Mouse (Mus musculus): ENCODE data around the gene Cdk12. TPM values are rescaled to one million over a fixed set of nuclear protein-coding genes. Genes with fewer than 3 reads are reported as not detected.
A peak's percentile ranks its signal among the peaks of the same experiment; 100 is the strongest.
"Not testable (repeated sequence)": the region's sequence is repeated elsewhere in the genome, so short reads cannot be mapped to it uniquely, and the experiment has no call there.

Gene Cdk12
- polyA plus RNA-seq, 1 experiment from 2014 or later = 10.6 TPM

GRCm38 (mm10) chr11:98205463-98205862 lies 2.6 kb downstream of the Cdk12 start:
- Histone ChIP-seq H3K9me3 (replicated peaks) (no peaks in the 10 kb centered on the region), H3K4me2 (replicated peaks) (peak overlapping the region; percentile 35), H3K4me1 (peaks cover 14% of the 10 kb centered on the region), H3K4me3 (replicated peaks) (peak overlapping the region; percentile 22; the same call in 1 of the 2 replicates), H3K36me3 (peaks cover 18% of the 10 kb centered on the region), H3K27me3 (no peaks in the 10 kb centered on the region), H3K9ac (no peak overlapping the region), H3K27ac (replicated peaks) (no peak overlapping the region)
- ATAC-seq (ENCODE audit: insufficient number of reproducible peaks, low FRiP score, low TSS enrichment, low read depth) = no peak

- peak overlapping the region; percentile 35; the same call in 1 of the 2 replicates for H3K4me2 ChIP-seq (replicated peaks)
- H3K4me3 ChIP-seq (replicated peaks) = peak overlapping the region; percentile 22; the same call in 1 of the 2 replicates
- not testable (repeated sequence) for H3K9ac ChIP-seq; ATAC-seq (ENCODE audit: insufficient number of reproducible peaks, low FRiP score, low TSS enrichment, low read depth); H3K27ac ChIP-seq (replicated peaks); H3K27me3 ChIP-seq; H3K9me3 ChIP-seq (replicated peaks)
- WGBS = 70% methylated on average over 3 of the region's 3 CpGs
- peaks cover 24% of the 10 kb centered on the region for H3K36me3 ChIP-seq
- peaks cover 14% of the 10 kb centered on the region for H3K4me1 ChIP-seq
Observed at GRCm38 (mm10) chr11:98206281-98206680, 3.4 kb downstream of the Cdk12 start.

- not testable (repeated sequence) for H3K4me1 ChIP-seq; H3K27ac ChIP-seq (replicated peaks); ATAC-seq (ENCODE audit: insufficient number of reproducible peaks, low FRiP score, low TSS enrichment, low read depth); H3K4me3 ChIP-seq (replicated peaks); H3K27me3 ChIP-seq; H3K9me3 ChIP-seq (replicated peaks); H3K9ac ChIP-seq; H3K4me2 ChIP-seq (replicated peaks)
- H3K36me3 ChIP-seq = peaks cover 47% of the 10 kb centered on the region
- 94% methylated on average over 4 of the region's 5 CpGs for WGBS
Observed at GRCm38 (mm10) chr11:98209661-98210060, 6.8 kb downstream of the Cdk12 start.

- Histone ChIP-seq H3K4me2 (replicated peaks) (no peak overlapping the region), H3K9me3 (replicated peaks) (no peaks in the 10 kb centered on the region), H3K4me3 (replicated peaks) (no peak overlapping the region), H3K4me1 (no peaks in the 10 kb centered on the region), H3K27ac (replicated peaks) (no peak overlapping the region), H3K36me3 (peaks cover 64% of the 10 kb centered on the region), H3K9ac (no peak overlapping the region), H3K27me3 (no peaks in the 10 kb centered on the region)
- 100% methylated on average over 1 of the region's 1 CpGs for WGBS
- ATAC-seq (ENCODE audit: insufficient number of reproducible peaks, low FRiP score, low TSS enrichment, low read depth) = no peak
Observed at GRCm38 (mm10) chr11:98213311-98213710, 10.5 kb downstream of the Cdk12 start.

- Histone ChIP-seq H3K9ac (no peak overlapping the region), H3K27me3 (no peaks in the 10 kb centered on the region), H3K4me2 (replicated peaks) (no peak overlapping the region), H3K36me3 (peaks cover 64% of the 10 kb centered on the region), H3K4me3 (replicated peaks) (no peak overlapping the region), H3K4me1 (no peaks in the 10 kb centered on the region), H3K9me3 (replicated peaks) (no peaks in the 10 kb centered on the region), H3K27ac (replicated peaks) (no peak overlapping the region)
- WGBS = 88% methylated on average over 1 of the region's 1 CpGs
- no peak for ATAC-seq (ENCODE audit: insufficient number of reproducible peaks, low FRiP score, low TSS enrichment, low read depth)
Observed at GRCm38 (mm10) chr11:98226349-98226748, 23.5 kb downstream of the Cdk12 start.

- Histone ChIP-seq H3K9me3 (replicated peaks) (no peaks in the 10 kb centered on the region), H3K4me1 (no peaks in the 10 kb centered on the region), H3K4me3 (replicated peaks) (no peak overlapping the region), H3K36me3 (peaks cover 57% of the 10 kb centered on the region), H3K27me3 (no peaks in the 10 kb centered on the region), H3K27ac (replicated peaks) (no peak overlapping the region), H3K4me2 (replicated peaks) (no peak overlapping the region), H3K9ac (no peak overlapping the region)
- ATAC-seq (ENCODE audit: insufficient number of reproducible peaks, low FRiP score, low TSS enrichment, low read depth) = no peak
- WGBS = 81% methylated on average over 3 of the region's 3 CpGs
Observed at GRCm38 (mm10) chr11:98238416-98238815, 35.6 kb downstream of the Cdk12 start.

GRCm38 (mm10) chr11:98238995-98239394 lies 36.1 kb downstream of the Cdk12 start:
- no peak overlapping the region for H3K27ac ChIP-seq (replicated peaks)
- H3K4me1 ChIP-seq = no peaks in the 10 kb centered on the region
- H3K4me3 ChIP-seq (replicated peaks) = no peak overlapping the region
- ATAC-seq (ENCODE audit: insufficient number of reproducible peaks, low FRiP score, low TSS enrichment, low read depth) = no peak
- H3K27me3 ChIP-seq = no peaks in the 10 kb centered on the region
- WGBS = 83% methylated on average over 3 of the region's 3 CpGs
- H3K9ac ChIP-seq = no peak overlapping the region
- H3K9me3 ChIP-seq (replicated peaks) = no peaks in the 10 kb centered on the region
- peaks cover 62% of the 10 kb centered on the region for H3K36me3 ChIP-seq
- no peak overlapping the region for H3K4me2 ChIP-seq (replicated peaks)

- H3K36me3 ChIP-seq = peaks cover 60% of the 10 kb centered on the region
- not testable (repeated sequence) for H3K4me1 ChIP-seq; H3K9me3 ChIP-seq (replicated peaks); H3K4me2 ChIP-seq (replicated peaks); H3K4me3 ChIP-seq (replicated peaks); H3K27ac ChIP-seq (replicated peaks); H3K27me3 ChIP-seq; ATAC-seq (ENCODE audit: insufficient number of reproducible peaks, low FRiP score, low TSS enrichment, low read depth); H3K9ac ChIP-seq
- 81% methylated on average over 3 of the region's 3 CpGs for WGBS
Observed at GRCm38 (mm10) chr11:98242910-98243309, 40.1 kb downstream of the Cdk12 start.

- Histone ChIP-seq H3K27ac (replicated peaks) (no peak overlapping the region), H3K9ac (no peak overlapping the region), H3K4me2 (replicated peaks) (no peak overlapping the region), H3K36me3 (peaks cover 50% of the 10 kb centered on the region), H3K9me3 (replicated peaks) (no peaks in the 10 kb centered on the region), H3K4me3 (replicated peaks) (no peak overlapping the region), H3K4me1 (no peaks in the 10 kb centered on the region), H3K27me3 (no peaks in the 10 kb centered on the region)
- WGBS = 90% methylated on average over 3 of the region's 3 CpGs
- ATAC-seq (ENCODE audit: insufficient number of reproducible peaks, low FRiP score, low TSS enrichment, low read depth) = no peak
Observed at GRCm38 (mm10) chr11:98244415-98244814, 41.6 kb downstream of the Cdk12 start.

- WGBS = 78% methylated on average over 1 of the region's 1 CpGs
- no peaks in the 10 kb centered on the region for H3K9me3 ChIP-seq (replicated peaks)
- no peak overlapping the region for H3K4me3 ChIP-seq (replicated peaks)
- H3K4me1 ChIP-seq = no peaks in the 10 kb centered on the region
- H3K9ac ChIP-seq = no peak overlapping the region
- H3K4me2 ChIP-seq (replicated peaks) = no peak overlapping the region
- H3K27me3 ChIP-seq = no peaks in the 10 kb centered on the region
- peaks cover 42% of the 10 kb centered on the region for H3K36me3 ChIP-seq
- ATAC-seq (ENCODE audit: insufficient number of reproducible peaks, low FRiP score, low TSS enrichment, low read depth) = no peak
- H3K27ac ChIP-seq (replicated peaks) = no peak overlapping the region
Observed at GRCm38 (mm10) chr11:98247325-98247724, 44.5 kb downstream of the Cdk12 start.

- Histone ChIP-seq H3K9me3 (replicated peaks) (no peaks in the 10 kb centered on the region), H3K4me1 (no peaks in the 10 kb centered on the region), H3K4me3 (replicated peaks) (no peak overlapping the region), H3K36me3 (peaks cover 8% of the 10 kb centered on the region), H3K27me3 (no peaks in the 10 kb centered on the region), H3K27ac (replicated peaks) (no peak overlapping the region), H3K9ac (no peak overlapping the region), H3K4me2 (replicated peaks) (no peak overlapping the region)
- ATAC-seq (ENCODE audit: insufficient number of reproducible peaks, low FRiP score, low TSS enrichment, low read depth) = no peak
- WGBS = 91% methylated on average over 2 of the region's 2 CpGs
Observed at GRCm38 (mm10) chr11:98253807-98254206, 50.9 kb downstream of the Cdk12 start.

- ATAC-seq (ENCODE audit: insufficient number of reproducible peaks, low FRiP score, low TSS enrichment, low read depth) = no peak
- Histone ChIP-seq H3K9ac (no peak overlapping the region), H3K4me3 (replicated peaks) (no peak overlapping the region), H3K27ac (replicated peaks) (no peak overlapping the region), H3K4me2 (replicated peaks) (no peak overlapping the region), H3K27me3 (no peaks in the 10 kb centered on the region), H3K4me1 (no peaks in the 10 kb centered on the region), H3K9me3 (replicated peaks) (no peaks in the 10 kb centered on the region), H3K36me3 (peaks cover 16% of the 10 kb centered on the region)
- 65% methylated on average over 8 of the region's 8 CpGs for WGBS
Observed at GRCm38 (mm10) chr11:98260706-98261479, 58.0 kb downstream of the Cdk12 start.
